Mouse (Mus musculus): ENCODE data around the gene Gm13271. TPM values are rescaled to one million over a fixed set of nuclear protein-coding genes. Genes with fewer than 3 reads are reported as not detected.
"Not testable (repeated sequence)": the region's sequence is repeated elsewhere in the genome, so short reads cannot be mapped to it uniquely, and the experiment has no call there.

Gm13271 gene
- polyA plus RNA-seq, 1 experiment from 2014 or later, result not detected

DNA sequence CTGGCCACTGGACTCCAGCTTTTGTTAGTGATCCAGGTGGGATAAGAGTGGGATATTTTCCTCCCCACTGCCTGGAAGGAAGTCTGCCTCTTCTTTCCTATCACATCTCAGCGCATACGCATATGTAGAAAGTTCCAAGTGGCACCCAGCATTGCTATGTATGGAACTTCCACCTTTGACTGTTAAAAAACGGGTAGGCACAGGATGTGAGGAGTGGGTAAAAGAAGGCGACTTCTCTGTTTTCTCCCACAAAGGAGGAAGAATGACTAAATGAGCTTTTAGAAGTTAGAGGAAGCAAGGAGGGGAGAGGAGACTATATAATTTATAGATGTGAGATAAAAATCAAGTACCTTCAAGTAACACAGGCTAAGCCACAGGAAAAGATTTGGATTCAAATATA is 13.2 kb upstream of the Gm13271 start:
- TF ChIP-seq CTCF (IDR thresholded peaks at IDR 0.05), result no peak
- TF ChIP-seq EP300 (IDR thresholded peaks at IDR 0.05), result no peak
- H3K4me2 ChIP-seq (replicated peaks; ENCODE audit: low read depth, low read length), result no peak overlapping the region

DNA sequence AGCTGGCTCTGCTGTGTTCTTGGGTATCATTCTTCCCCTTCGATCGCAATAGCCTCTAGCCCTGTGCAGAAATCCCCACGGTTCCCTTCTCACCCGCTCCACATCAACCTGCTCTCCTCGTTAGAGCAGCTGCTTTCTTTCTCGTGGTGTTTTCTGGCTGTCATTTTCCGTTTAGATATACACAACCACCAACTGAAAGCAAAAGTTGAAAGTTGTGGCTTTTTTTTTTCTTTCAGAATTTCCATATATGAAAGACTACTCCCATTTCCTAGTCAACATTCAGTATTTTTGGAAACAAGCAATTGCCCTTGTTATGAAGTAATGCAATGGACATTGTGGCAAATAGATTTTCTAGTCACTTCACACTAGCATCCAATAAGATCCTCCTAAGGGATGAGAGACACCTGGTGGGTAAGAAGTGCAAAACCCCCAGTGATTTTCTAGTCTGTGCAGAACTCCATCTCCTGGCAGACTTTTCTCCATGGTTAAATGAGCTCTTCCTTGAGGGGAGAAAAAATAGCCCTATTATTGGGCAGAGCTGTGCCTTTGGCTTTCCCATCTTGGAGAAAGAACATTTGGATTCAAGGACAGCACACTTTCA is 11.8 kb upstream of the Gm13271 start:
- Histone ChIP-seq H3K36me3 (ENCODE audit: insufficient read depth, low read length) (no peaks in the 10 kb centered on the region), H3K4me1 (ENCODE audit: insufficient read depth, low read depth, low read length) (no peaks in the 10 kb centered on the region), H3K9me3 (ENCODE audit: low read length) (no peaks in the 10 kb centered on the region), H3K4me2 (replicated peaks; ENCODE audit: low read depth, low read length) (no peak overlapping the region), H3K9ac (replicated peaks; ENCODE audit: low read depth) (no peak overlapping the region), H3K27ac (ENCODE audit: low read length) (no peak overlapping the region), H3K27me3 (replicated peaks; ENCODE audit: insufficient read depth, low read length) (no peaks in the 10 kb centered on the region), H3K4me3 (ENCODE audit: low read depth, low read length) (no peak overlapping the region)
- no peak for ATAC-seq
- no peak for TF ChIP-seq EP300 (IDR thresholded peaks at IDR 0.05)
- TF ChIP-seq CTCF (IDR thresholded peaks at IDR 0.05), result peak; percentile 35
- DNase-seq (ENCODE audit: low spot score), result no peak
- 61% methylated on average over 7 of the region's 7 CpGs for WGBS

More for the DNA sequence above, 13.2 kb upstream of the Gm13271 start:
- Histone ChIP-seq H3K27ac (ENCODE audit: low read length) (no peak overlapping the region), H3K4me1 (ENCODE audit: insufficient read depth, low read depth, low read length) (no peaks in the 10 kb centered on the region), H3K4me3 (ENCODE audit: low read depth, low read length) (no peak overlapping the region), H3K9ac (replicated peaks; ENCODE audit: low read depth) (no peak overlapping the region), H3K27me3 (replicated peaks; ENCODE audit: insufficient read depth, low read length) (no peaks in the 10 kb centered on the region), H3K9me3 (ENCODE audit: low read length) (no peaks in the 10 kb centered on the region), H3K36me3 (ENCODE audit: insufficient read depth, low read length) (no peaks in the 10 kb centered on the region)
- ATAC-seq (no peak), DNase-seq (ENCODE audit: low spot score) (no peak)
- WGBS, result 80% methylated on average over 4 of the region's 4 CpGs

- Histone ChIP-seq H3K36me3 (ENCODE audit: insufficient read depth, low read length) (no peaks in the 10 kb centered on the region), H3K27ac (ENCODE audit: low read length) (no peak overlapping the region), H3K9ac (replicated peaks; ENCODE audit: low read depth) (no peak overlapping the region), H3K4me2 (replicated peaks; ENCODE audit: low read depth, low read length) (no peak overlapping the region), H3K4me1 (ENCODE audit: insufficient read depth, low read depth, low read length) (no peaks in the 10 kb centered on the region), H3K9me3 (ENCODE audit: low read length) (no peaks in the 10 kb centered on the region), H3K27me3 (replicated peaks; ENCODE audit: insufficient read depth, low read length) (no peaks in the 10 kb centered on the region), H3K4me3 (ENCODE audit: low read depth, low read length) (no peak overlapping the region)
- ATAC-seq (no peak), DNase-seq (ENCODE audit: low spot score) (no peak)
- peak; percentile 26; the same call in 1 of the 2 replicates for TF ChIP-seq CTCF (IDR thresholded peaks at IDR 0.05)
- TF ChIP-seq EP300 (IDR thresholded peaks at IDR 0.05), result no peak
- 58% methylated on average over 3 of the region's 3 CpGs for WGBS
Measured at GRCm38 (mm10) chr4:88744207-88744606, 10.5 kb upstream of the Gm13271 start.

GRCm38 (mm10) chr4:88749926-88750325 is 4.7 kb upstream of the Gm13271 start:
- no peak for TF ChIP-seq CTCF (IDR thresholded peaks at IDR 0.05)
- no peak for TF ChIP-seq EP300 (IDR thresholded peaks at IDR 0.05)
- ATAC-seq (no peak), DNase-seq (ENCODE audit: low spot score) (no peak)
- Histone ChIP-seq H3K4me3 (ENCODE audit: low read depth, low read length) (no peak overlapping the region), H3K9me3 (ENCODE audit: low read length) (no peaks in the 10 kb centered on the region), H3K4me2 (replicated peaks; ENCODE audit: low read depth, low read length) (no peak overlapping the region), H3K27ac (ENCODE audit: low read length) (no peak overlapping the region), H3K27me3 (replicated peaks; ENCODE audit: insufficient read depth, low read length) (no peaks in the 10 kb centered on the region), H3K4me1 (ENCODE audit: insufficient read depth, low read depth, low read length) (no peaks in the 10 kb centered on the region), H3K9ac (replicated peaks; ENCODE audit: low read depth) (no peak overlapping the region), H3K36me3 (ENCODE audit: insufficient read depth, low read length) (no peaks in the 10 kb centered on the region)
- 55% methylated on average over 6 of the region's 6 CpGs for WGBS

DNA sequence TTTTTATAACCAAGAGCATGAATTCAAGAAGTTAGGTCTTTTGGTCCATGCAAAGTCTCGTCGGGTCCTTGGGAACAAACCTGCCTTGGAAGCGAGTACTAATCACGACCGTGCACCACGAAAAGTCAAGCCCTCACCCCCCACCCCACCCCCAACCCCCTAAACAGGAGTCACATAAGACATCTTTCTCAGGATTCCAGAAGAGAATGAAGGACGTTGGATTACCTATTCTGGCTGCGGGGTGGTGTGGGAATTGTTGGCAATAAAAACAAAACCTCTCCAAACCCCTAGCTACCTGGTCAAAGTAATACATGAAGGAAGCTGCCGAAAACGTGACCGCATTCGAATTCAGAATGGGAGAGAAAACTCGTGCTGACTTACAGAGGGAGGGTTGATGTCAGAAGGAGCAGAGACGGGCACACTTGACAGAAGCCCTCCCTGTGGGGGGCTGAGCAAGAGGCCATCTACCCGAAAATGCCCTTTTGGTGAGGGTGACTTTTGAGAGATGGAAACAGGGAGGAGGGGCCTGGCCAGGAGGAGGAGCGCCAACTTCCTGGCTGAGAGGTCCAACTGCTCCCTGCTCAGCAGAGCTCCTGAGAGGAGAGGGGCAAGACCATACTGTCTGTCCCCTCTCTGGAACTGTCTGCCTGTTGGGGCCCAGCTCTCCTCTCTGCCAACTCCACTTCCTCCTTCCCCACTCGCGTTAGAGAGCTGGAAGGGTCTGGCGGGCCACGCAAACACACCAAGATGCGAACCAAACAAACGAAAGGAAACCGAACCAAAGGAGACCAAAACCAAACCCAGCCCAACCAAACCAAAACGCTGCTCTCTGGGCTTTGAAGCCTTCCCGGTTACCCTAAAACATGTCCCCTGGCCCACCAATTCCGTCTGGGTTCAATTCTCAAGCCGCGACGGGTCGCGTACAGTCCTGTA is 2.2 kb downstream of the Gm13271 start:
- Histone ChIP-seq H3K4me3 (ENCODE audit: low read depth, low read length) (peak overlapping the region; percentile 40), H3K27ac (ENCODE audit: low read length) (peak overlapping the region; percentile 86), H3K4me2 (replicated peaks; ENCODE audit: low read depth, low read length) (peak overlapping the region; percentile 48), H3K9ac (replicated peaks; ENCODE audit: low read depth) (peak overlapping the region; percentile 23)
- H3K36me3 ChIP-seq (ENCODE audit: insufficient read depth, low read length); ATAC-seq; H3K4me1 ChIP-seq (ENCODE audit: insufficient read depth, low read depth, low read length); H3K27me3 ChIP-seq (replicated peaks; ENCODE audit: insufficient read depth, low read length); H3K9me3 ChIP-seq (ENCODE audit: low read length): not testable (repeated sequence)
- 6% methylated on average over 28 of the region's 31 CpGs for WGBS
- DNase-seq (ENCODE audit: low spot score), result peak; percentile 13

GRCm38 (mm10) chr4:88757628-88758031 is 3.0 kb downstream of the Gm13271 start:
- peak overlapping the region; percentile 86 for H3K27ac ChIP-seq (ENCODE audit: low read length)
- H3K4me2 ChIP-seq (replicated peaks; ENCODE audit: low read depth, low read length), result peak overlapping the region; percentile 48
- H3K4me3 ChIP-seq (ENCODE audit: low read depth, low read length), result peak overlapping the region; percentile 40
- H3K4me1 ChIP-seq (ENCODE audit: insufficient read depth, low read depth, low read length); H3K9me3 ChIP-seq (ENCODE audit: low read length); H3K27me3 ChIP-seq (replicated peaks; ENCODE audit: insufficient read depth, low read length); H3K36me3 ChIP-seq (ENCODE audit: insufficient read depth, low read length): not testable (repeated sequence)
- DNase-seq (ENCODE audit: low spot score), result peak; percentile 96
- 1% methylated on average over 17 of the region's 21 CpGs for WGBS
- H3K9ac ChIP-seq (replicated peaks; ENCODE audit: low read depth), result peak overlapping the region; percentile 23; the same call in 1 of the 2 replicates
- peak; percentile 73 for TF ChIP-seq CTCF (IDR thresholded peaks at IDR 0.05)
- peak; percentile 100 for ATAC-seq

GRCm38 (mm10) chr4:88758751-88759150 is 4.1 kb downstream of the Gm13271 start:
- H3K9ac ChIP-seq (replicated peaks; ENCODE audit: low read depth); H3K27ac ChIP-seq (ENCODE audit: low read length); ATAC-seq; H3K9me3 ChIP-seq (ENCODE audit: low read length); H3K4me1 ChIP-seq (ENCODE audit: insufficient read depth, low read depth, low read length); H3K4me3 ChIP-seq (ENCODE audit: low read depth, low read length); H3K4me2 ChIP-seq (replicated peaks; ENCODE audit: low read depth, low read length); H3K27me3 ChIP-seq (replicated peaks; ENCODE audit: insufficient read depth, low read length); DNase-seq (ENCODE audit: low spot score); H3K36me3 ChIP-seq (ENCODE audit: insufficient read depth, low read length): not testable (repeated sequence)
- WGBS, result 88% methylated on average over 9 of the region's 9 CpGs

DNA sequence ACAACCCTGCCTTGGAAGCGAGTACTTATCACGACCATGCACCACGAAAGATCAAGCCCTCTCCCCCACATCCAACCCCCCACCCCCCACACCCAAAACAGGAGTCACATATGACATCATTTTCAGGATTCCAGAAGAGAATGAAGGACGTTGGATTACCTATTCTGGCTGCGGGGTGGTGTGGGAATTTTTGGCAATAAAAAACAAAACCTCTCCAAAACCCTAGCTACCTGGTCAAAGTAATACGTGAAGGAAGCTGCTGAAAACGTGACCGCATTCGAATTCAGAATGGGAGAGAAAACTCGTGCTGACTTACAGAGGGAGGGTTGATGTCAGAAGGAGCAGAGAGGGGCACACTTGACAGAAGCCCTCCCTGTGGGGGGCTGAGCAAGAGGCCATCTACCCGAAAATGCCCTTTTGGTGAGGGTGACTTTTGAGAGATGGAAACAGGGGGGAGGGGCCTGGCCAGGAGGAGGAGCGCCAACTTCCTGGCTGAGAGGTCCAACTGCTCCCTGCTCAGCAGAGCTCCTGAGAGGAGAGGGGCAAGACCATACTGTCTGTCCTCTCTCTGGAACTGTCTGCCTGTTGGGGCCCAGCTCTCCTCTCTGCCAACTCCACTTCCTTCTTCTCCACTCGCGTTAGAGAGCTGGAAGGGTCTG is 5.1 kb downstream of the Gm13271 start, which contains the start of gene Gm13283:
Gene Gm13283, plus strand, starts transcription at position 510 of the 659 bp plus-strand sequence.
- H3K36me3 ChIP-seq (ENCODE audit: insufficient read depth, low read length); H3K9me3 ChIP-seq (ENCODE audit: low read length); H3K27ac ChIP-seq (ENCODE audit: low read length); H3K27me3 ChIP-seq (replicated peaks; ENCODE audit: insufficient read depth, low read length); H3K4me1 ChIP-seq (ENCODE audit: insufficient read depth, low read depth, low read length); DNase-seq (ENCODE audit: low spot score); H3K4me2 ChIP-seq (replicated peaks; ENCODE audit: low read depth, low read length); H3K9ac ChIP-seq (replicated peaks; ENCODE audit: low read depth); ATAC-seq: not testable (repeated sequence)
- peak within 1 kb of the TSS; percentile 25; the same call in 1 of the 2 replicates for H3K4me3 ChIP-seq (ENCODE audit: low read depth, low read length)
- WGBS, result 17% methylated on average over 8 of the region's 14 CpGs

All from lung, postnatal 0 days (tissue).